Mouse (Mus musculus) CD4-positive helper T cell, adult 2 months (primary cell): ENCODE results near the gene Aplf.

ENCODE experiments used
- DNase-seq: peaks from one replicate; pipeline ENCODE4 v3.0.0-alpha.2; 2012; ENCODE audit warnings: low read depth, missing footprints, low spot score

Aplf gene

GRCm38 (mm10) chr6:87671771-87672517 lies at the start of gene Aplf:
Gene Aplf, minus strand, starts transcription at chr6:87672193.
- peak; percentile 97 for DNase-seq

GRCm38 (mm10) chr6:87714091-87714490 lies 42.1 kb upstream of the Aplf start:
- DNase-seq, result no peak

- DNase-seq, result no peak
These were observed 40.3 kb upstream of the Aplf start for GRCm38 (mm10) chr6:87712311-87712710.

GRCm38 (mm10) chr6:87706246-87706645 lies 34.3 kb upstream of the Aplf start:
- no peak for DNase-seq

- no peak for DNase-seq
These were observed 24.6 kb upstream of the Aplf start for GRCm38 (mm10) chr6:87696544-87696943.

- no peak for DNase-seq
These were observed 24.0 kb upstream of the Aplf start for GRCm38 (mm10) chr6:87695947-87696346.

GRCm38 (mm10) chr6:87680418-87680817 lies 8.4 kb upstream of the Aplf start:
- DNase-seq, result no peak

GRCm38 (mm10) chr6:87672661-87673060 lies 668 bp upstream of the Aplf start:
- peak; percentile 11 for DNase-seq

GRCm38 (mm10) chr6:87671353-87671752 lies 640 bp downstream of the Aplf start:
- DNase-seq, result no peak

- DNase-seq, result peak; percentile 72
These were observed 2.0 kb downstream of the Aplf start for GRCm38 (mm10) chr6:87669894-87670588.

- DNase-seq, result no peak
These were observed 3.3 kb downstream of the Aplf start for GRCm38 (mm10) chr6:87668733-87669132.

- DNase-seq, result no peak
These were observed 4.2 kb downstream of the Aplf start for GRCm38 (mm10) chr6:87667804-87668203.

- DNase-seq, result no peak
These were observed 8.5 kb downstream of the Aplf start for GRCm38 (mm10) chr6:87663445-87663844.

- DNase-seq, result no peak
These were observed 9.8 kb downstream of the Aplf start for GRCm38 (mm10) chr6:87662197-87662596.

- DNase-seq, result no peak
These were observed 10.3 kb downstream of the Aplf start for GRCm38 (mm10) chr6:87661707-87662106.

- no peak for DNase-seq
These were observed 13.2 kb downstream of the Aplf start for GRCm38 (mm10) chr6:87658816-87659215.

- no peak for DNase-seq
These were observed 17.9 kb downstream of the Aplf start for GRCm38 (mm10) chr6:87653904-87654638.

GRCm38 (mm10) chr6:87653478-87653877 lies 18.5 kb downstream of the Aplf start:
- DNase-seq, result no peak

GRCm38 (mm10) chr6:87652670-87653069 lies 19.3 kb downstream of the Aplf start:
- no peak for DNase-seq

- no peak for DNase-seq
These were observed 20.2 kb downstream of the Aplf start for GRCm38 (mm10) chr6:87651787-87652186.

- DNase-seq, result no peak
These were observed 33.8 kb downstream of the Aplf start for GRCm38 (mm10) chr6:87638134-87638660.

GRCm38 (mm10) chr6:87632176-87632575 lies 39.8 kb downstream of the Aplf start:
- DNase-seq, result no peak
